Mouse (Mus musculus): ENCODE results near the gene Cdon. TPM values are rescaled to one million over a fixed set of nuclear protein-coding genes. Genes with fewer than 3 reads are reported as not detected.

Gene Cdon
- 0.96 and 1.0 TPM in 2 replicates for polyA plus RNA-seq (2016; fragmentation: Nextera tagmentation; extraction: Ambion mirVana)

DNA sequence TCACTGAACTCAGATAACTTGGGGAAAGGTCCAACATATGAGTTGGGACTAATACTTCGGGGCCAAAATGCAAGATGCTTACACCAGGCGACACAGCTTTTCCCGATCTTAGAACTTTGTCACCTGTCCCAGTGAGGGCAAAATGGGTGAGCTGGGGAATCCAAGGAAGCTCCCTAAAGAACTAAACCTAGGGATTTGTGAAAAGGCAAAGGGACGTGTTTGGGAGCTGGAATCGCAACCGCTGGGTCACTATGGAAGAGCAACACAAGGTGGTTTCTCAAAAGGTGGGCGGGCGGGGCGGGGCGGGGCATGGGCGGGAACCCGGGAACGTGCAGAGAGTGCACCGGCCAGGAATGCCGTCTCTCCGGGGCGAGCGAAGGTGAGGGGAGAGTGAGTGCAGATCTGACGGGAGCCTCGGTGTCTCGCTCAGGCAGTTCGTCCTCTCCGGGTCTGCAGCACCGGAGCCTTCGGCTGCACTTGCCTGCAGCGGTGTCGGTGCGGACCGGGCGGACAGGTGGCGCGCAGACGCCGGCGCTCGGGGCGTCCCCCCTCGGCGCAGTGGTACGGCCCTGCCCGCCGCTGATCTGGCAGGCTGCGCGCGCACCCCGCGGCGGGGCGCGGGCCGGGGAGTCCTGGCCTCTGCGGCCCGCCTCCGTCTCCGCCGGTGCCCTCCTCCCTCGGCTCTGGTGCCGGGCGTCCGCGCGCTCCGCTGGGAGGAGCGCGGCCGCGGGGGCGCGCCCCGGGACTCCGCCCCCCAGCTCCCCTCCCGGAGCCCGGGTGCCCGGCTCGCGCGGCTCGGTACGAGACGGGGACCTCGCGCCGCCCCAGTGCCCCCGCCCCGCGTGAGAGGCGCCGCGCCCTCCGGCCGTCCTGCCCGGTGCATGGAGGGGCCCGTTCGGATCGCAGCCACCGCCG, at the start of gene Cdon:
Gene Cdon, plus strand, starts transcription at position 324 of the 915 bp plus-strand sequence.
- Histone ChIP-seq H3K4me2 (peak within 1 kb of the TSS; percentile 97), H3K27me3 (replicated peaks) (peaks cover 49% of the 10 kb centered on the region), H3K4me3 (peak within 1 kb of the TSS; percentile 74), H3K9me3 (replicated peaks) (no peaks in the 10 kb centered on the region), H3K9ac (peak within 1 kb of the TSS; percentile 77), H3K27ac (peak within 1 kb of the TSS; percentile 43; the same call in 1 of the 2 replicates), H3K4me1 (peaks cover 18% of the 10 kb centered on the region), H3K36me3 (no peaks in the 10 kb centered on the region)
- WGBS (ENCODE audit: insufficient replicate concordance): under 1% methylated on average over 66 of the region's 97 CpGs
- ATAC-seq: peak; percentile 97

DNA sequence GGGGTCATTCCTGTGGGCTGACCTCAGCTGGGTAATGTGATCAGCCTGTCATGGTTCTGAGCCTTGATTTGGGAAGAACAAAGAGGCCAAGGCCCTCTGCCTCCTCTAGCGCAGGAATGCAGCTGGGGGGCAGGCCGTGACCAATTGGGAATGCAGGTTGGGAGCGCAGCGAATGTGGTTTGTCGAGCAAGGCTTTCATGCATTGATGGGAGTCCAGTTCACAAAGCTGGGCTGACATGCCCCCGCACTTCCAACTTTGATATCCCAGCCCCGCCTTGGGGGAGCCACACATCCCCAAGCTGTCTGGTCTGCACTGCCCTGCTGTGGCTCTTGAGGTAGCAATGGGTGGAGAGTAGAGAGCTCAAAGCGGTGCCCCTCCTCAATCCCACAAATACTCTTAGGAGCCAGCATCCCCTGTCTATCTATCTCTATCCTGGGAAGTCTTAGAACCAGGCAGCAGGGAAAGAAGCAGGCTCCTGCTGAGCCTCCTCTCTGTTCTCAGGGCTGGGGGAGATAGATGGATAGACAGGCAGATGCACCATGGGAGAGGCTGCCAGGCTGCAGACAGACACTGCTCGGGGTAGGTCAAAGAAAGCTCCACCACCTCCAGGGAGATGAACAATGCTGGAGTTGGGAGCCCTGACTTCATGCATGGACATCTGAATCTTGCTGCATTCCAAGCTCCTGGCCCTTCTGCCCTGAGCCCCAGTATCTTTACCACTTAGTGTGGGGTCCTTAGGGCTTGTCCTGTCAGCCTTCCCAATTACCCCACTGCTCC, 48.4 kb upstream of the Cdon start:
- Histone ChIP-seq H3K9me3 (replicated peaks) (no peaks in the 10 kb centered on the region), H3K27ac (no peak overlapping the region), H3K4me3 (no peak overlapping the region), H3K9ac (no peak overlapping the region), H3K4me1 (no peaks in the 10 kb centered on the region), H3K27me3 (replicated peaks) (no peaks in the 10 kb centered on the region), H3K4me2 (no peak overlapping the region), H3K36me3 (no peaks in the 10 kb centered on the region)
- ATAC-seq: no peak
- 38% methylated on average over 9 of the region's 9 CpGs for WGBS (ENCODE audit: insufficient replicate concordance)

DNA sequence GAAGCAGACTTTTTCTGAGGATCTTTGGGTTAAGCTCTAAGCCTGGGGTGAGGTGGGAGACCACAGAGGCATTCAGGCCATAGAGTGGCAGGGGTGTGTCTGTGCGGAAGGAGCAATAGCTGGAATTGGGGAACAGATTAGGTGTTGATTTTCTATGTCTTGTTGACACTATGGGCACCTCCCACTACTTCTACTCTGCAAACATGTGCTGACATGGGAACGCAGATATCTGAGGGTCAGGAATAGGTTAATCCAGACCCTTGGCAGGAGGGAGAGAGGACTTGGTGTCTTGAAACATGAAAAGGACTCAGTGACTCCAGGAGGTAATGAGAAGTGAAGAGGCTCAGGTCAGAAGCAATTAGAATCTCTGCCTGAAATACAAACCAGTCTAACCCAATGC, 43.0 kb upstream of the Cdon start:
- no peak overlapping the region for H3K27ac ChIP-seq
- no peaks in the 10 kb centered on the region for H3K36me3 ChIP-seq
- no peaks in the 10 kb centered on the region for H3K27me3 ChIP-seq (replicated peaks)
- 72% methylated on average over 2 of the region's 2 CpGs for WGBS (ENCODE audit: insufficient replicate concordance)
- no peaks in the 10 kb centered on the region for H3K9me3 ChIP-seq (replicated peaks)
- no peak overlapping the region for H3K9ac ChIP-seq
- no peak overlapping the region for H3K4me2 ChIP-seq
- ATAC-seq: no peak
- no peak overlapping the region for H3K4me3 ChIP-seq
- H3K4me1 ChIP-seq: no peaks in the 10 kb centered on the region

DNA sequence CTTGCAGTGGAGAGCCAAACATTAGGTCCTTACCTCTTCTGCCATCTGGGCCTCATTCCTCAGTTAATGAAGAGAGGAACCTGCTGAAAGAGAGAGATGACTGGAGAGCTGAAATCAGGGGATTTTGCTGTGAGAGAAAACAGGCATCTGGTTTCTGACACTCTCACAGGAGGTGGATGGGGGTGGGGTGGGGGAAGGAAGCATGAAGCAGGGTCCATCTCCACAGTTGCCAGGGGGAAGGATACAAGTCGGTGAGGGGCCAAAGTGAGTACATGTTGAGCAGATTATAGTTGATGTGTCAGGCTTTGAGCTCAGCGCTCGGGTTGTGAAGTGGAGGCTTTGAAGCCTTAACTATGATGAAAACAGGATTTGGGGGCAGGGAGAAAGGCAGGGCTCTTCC, 41.9 kb upstream of the Cdon start:
- 46% methylated on average over 3 of the region's 3 CpGs for WGBS (ENCODE audit: insufficient replicate concordance)
- no peak for ATAC-seq
- H3K27me3 ChIP-seq (replicated peaks): no peaks in the 10 kb centered on the region

GRCm38 (mm10) chr9:35399896-35400295, 21.0 kb upstream of the Cdon start:
- Histone ChIP-seq H3K4me1 (no peaks in the 10 kb centered on the region), H3K36me3 (no peaks in the 10 kb centered on the region), H3K9ac (no peak overlapping the region), H3K4me2 (no peak overlapping the region), H3K4me3 (no peak overlapping the region), H3K27ac (no peak overlapping the region), H3K9me3 (replicated peaks) (no peaks in the 10 kb centered on the region), H3K27me3 (replicated peaks) (peaks cover 13% of the 10 kb centered on the region)
- WGBS (ENCODE audit: insufficient replicate concordance): 59% methylated on average over 7 of the region's 7 CpGs
- no peak for ATAC-seq

More for the DNA sequence above, 41.9 kb upstream of the Cdon start:
- Histone ChIP-seq H3K27ac (no peak overlapping the region), H3K4me1 (no peaks in the 10 kb centered on the region), H3K36me3 (no peaks in the 10 kb centered on the region), H3K4me2 (no peak overlapping the region), H3K9me3 (replicated peaks) (no peaks in the 10 kb centered on the region), H3K9ac (no peak overlapping the region), H3K4me3 (no peak overlapping the region)

DNA sequence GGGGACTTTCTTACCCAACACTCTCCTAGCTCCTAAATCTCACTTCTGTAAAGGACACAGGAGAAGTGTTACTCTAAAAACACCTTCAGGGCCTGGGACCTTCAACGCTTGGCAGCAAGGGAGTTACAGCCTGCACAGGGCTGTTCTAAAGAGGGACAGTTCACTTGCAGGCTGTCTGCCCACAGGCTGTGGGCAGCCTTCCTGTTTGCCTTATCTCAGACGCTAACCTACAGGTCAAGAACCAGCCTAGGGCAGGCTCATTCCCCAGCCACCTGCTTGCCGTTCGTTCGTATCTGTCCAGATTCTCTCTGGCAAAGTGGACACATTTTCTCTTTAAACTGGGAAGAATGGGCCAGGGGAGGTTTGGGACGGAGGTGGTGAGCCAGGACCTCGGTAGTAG, 20.5 kb upstream of the Cdon start:
- H3K27me3 ChIP-seq (replicated peaks): peaks cover 13% of the 10 kb centered on the region
- no peaks in the 10 kb centered on the region for H3K36me3 ChIP-seq
- WGBS (ENCODE audit: insufficient replicate concordance): 6% methylated on average over 7 of the region's 7 CpGs
- ATAC-seq: no peak
- H3K27ac ChIP-seq: no peak overlapping the region
- H3K4me3 ChIP-seq: no peak overlapping the region
- H3K4me2 ChIP-seq: no peak overlapping the region
- no peak overlapping the region for H3K9ac ChIP-seq
- no peaks in the 10 kb centered on the region for H3K9me3 ChIP-seq (replicated peaks)
- H3K4me1 ChIP-seq: no peaks in the 10 kb centered on the region

GRCm38 (mm10) chr9:35400831-35401230, 20.1 kb upstream of the Cdon start:
- Histone ChIP-seq H3K4me1 (no peaks in the 10 kb centered on the region), H3K27me3 (replicated peaks) (peaks cover 13% of the 10 kb centered on the region), H3K36me3 (no peaks in the 10 kb centered on the region), H3K9me3 (replicated peaks) (no peaks in the 10 kb centered on the region), H3K4me3 (no peak overlapping the region), H3K27ac (no peak overlapping the region), H3K4me2 (no peak overlapping the region), H3K9ac (no peak overlapping the region)
- WGBS (ENCODE audit: insufficient replicate concordance): 13% methylated on average over 9 of the region's 9 CpGs
- no peak for ATAC-seq

DNA sequence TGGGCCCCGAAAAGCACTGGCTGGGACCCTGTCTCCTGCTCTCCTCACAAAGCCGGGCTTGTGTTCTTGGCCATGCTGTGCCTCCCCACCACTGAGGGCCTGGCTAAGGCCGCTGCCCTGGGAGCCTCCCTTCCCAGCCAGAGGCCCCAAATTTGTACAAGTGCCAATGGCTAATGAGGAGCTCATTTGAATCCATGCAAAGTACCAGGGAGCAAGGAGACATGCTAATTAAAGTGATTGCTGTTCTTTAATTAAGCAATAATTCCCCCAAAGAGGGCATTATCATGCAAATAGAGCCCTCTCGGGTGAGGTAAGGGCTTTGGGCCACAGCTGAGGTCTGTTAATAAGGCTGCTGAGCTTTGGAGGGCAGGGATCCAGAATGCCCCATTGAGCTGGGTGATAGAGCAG, 18.3 kb upstream of the Cdon start:
- no peaks in the 10 kb centered on the region for H3K4me1 ChIP-seq
- ATAC-seq: no peak
- 56% methylated on average over 4 of the region's 4 CpGs for WGBS (ENCODE audit: insufficient replicate concordance)

DNA sequence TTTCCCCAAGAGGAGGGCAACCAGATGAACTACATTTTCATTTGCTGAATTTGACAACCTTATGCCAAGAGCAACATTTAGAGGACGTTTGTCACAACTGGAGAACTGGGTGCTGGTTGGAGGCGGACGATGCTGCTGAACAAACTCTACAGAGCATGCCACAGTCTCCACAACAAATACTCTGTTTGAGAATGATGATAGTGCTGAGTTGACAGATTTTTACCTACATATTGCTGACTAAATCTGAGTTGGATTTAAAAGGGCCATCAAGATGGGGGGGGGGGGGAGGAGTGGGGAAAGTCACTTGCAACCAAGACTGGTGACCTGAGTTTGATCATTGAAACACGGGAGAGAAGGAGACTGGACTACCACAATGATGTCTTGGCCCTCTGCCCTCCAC, 17.4 kb upstream of the Cdon start:
- H3K27ac ChIP-seq: no peak overlapping the region
- no peaks in the 10 kb centered on the region for H3K36me3 ChIP-seq
- no peak overlapping the region for H3K4me3 ChIP-seq
- WGBS (ENCODE audit: insufficient replicate concordance): 47% methylated on average over 4 of the region's 4 CpGs
- H3K4me2 ChIP-seq: no peak overlapping the region
- H3K27me3 ChIP-seq (replicated peaks): peaks cover 13% of the 10 kb centered on the region
- H3K9ac ChIP-seq: no peak overlapping the region
- no peaks in the 10 kb centered on the region for H3K4me1 ChIP-seq
- no peaks in the 10 kb centered on the region for H3K9me3 ChIP-seq (replicated peaks)
- no peak for ATAC-seq

More for the DNA sequence above, 18.3 kb upstream of the Cdon start:
- Histone ChIP-seq H3K27ac (no peak overlapping the region), H3K4me3 (no peak overlapping the region), H3K4me2 (no peak overlapping the region), H3K9ac (no peak overlapping the region), H3K36me3 (no peaks in the 10 kb centered on the region), H3K9me3 (replicated peaks) (no peaks in the 10 kb centered on the region), H3K27me3 (replicated peaks) (peaks cover 13% of the 10 kb centered on the region)

DNA sequence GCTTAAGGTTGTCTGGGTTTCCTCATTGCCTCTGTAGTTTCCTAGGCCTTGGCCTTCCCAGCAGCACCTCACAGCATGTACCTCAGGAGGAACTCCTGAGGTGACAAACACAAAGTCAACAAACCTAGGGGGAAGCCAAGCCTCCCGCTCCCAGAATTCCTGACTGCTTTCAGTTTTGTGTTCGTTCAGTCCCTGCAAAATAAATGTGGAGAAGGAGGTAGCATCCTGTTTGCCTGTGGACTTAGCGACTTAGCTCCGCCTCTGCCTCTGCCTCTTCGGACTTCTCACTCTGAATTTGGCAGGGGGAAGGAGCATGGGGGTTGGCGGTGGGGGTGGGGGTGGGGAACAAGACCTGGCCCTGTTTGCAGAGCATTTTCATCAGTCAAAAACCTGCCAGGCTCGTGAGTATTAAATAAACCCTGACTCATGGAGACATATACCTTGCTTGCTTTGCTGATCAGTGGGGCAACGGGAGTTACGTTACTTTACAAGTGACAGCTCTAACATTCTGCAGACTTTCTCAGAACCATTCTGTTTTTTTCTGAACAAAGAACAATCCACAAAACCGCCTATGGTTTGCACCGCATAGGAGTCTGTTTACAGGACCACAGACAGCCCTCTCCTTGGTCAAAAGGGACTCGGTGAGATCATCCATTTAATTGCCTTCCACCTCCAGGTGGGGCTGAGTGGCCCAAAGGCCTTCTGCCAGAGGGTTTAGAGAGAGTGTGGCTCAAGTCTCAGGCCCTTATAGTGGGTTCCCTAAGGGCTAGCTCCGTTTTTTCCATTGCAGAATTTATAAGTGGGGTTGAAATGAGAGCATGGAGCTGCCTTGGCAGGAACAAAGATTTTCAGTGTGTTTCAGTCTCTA, 15.7 kb upstream of the Cdon start:
- no peaks in the 10 kb centered on the region for H3K4me1 ChIP-seq
- H3K4me3 ChIP-seq: no peak overlapping the region
- H3K27me3 ChIP-seq (replicated peaks): peaks cover 13% of the 10 kb centered on the region
- no peaks in the 10 kb centered on the region for H3K9me3 ChIP-seq (replicated peaks)
- no peak overlapping the region for H3K9ac ChIP-seq
- H3K4me2 ChIP-seq: peak overlapping the region; percentile 43
- ATAC-seq: no peak
- H3K27ac ChIP-seq: no peak overlapping the region
- no peaks in the 10 kb centered on the region for H3K36me3 ChIP-seq
- WGBS (ENCODE audit: insufficient replicate concordance): 22% methylated on average over 13 of the region's 13 CpGs

GRCm38 (mm10) chr9:35411225-35411965, 9.5 kb upstream of the Cdon start:
- Histone ChIP-seq H3K9me3 (replicated peaks) (no peaks in the 10 kb centered on the region), H3K9ac (no peak overlapping the region), H3K36me3 (no peaks in the 10 kb centered on the region), H3K27ac (no peak overlapping the region), H3K27me3 (replicated peaks) (peaks cover 5% of the 10 kb centered on the region; the same call in 1 of the 2 replicates), H3K4me1 (no peaks in the 10 kb centered on the region), H3K4me3 (no peak overlapping the region), H3K4me2 (no peak overlapping the region)
- 79% methylated on average over 11 of the region's 11 CpGs for WGBS (ENCODE audit: insufficient replicate concordance)
- ATAC-seq: no peak
